Mouse (Mus musculus): Measurements from ENCODE around the gene Supt3. TPM values are rescaled to one million over a fixed set of nuclear protein-coding genes. Genes with fewer than 3 reads are reported as not detected.

The Supt3 gene
- polyA plus RNA-seq, 1 experiment from 2014 or later, result 26.1 TPM

GRCm38 (mm10) chr17:45029106-45029505, 252.2 kb downstream of the Supt3 start:
- no peaks in the 10 kb centered on the region for H3K27me3 ChIP-seq
- WGBS, result 93% methylated on average over 1 of the region's 1 CpGs
- H3K27ac ChIP-seq, result no peak overlapping the region
- H3K9ac ChIP-seq (replicated peaks), result no peak overlapping the region
- no peaks in the 10 kb centered on the region for H3K36me3 ChIP-seq
- no peak overlapping the region for H3K4me3 ChIP-seq (replicated peaks)
- no peak overlapping the region for H3K4me2 ChIP-seq
- no peak for ATAC-seq (ENCODE audit: insufficient number of reproducible peaks, insufficient read depth, low FRiP score, low TSS enrichment, low read depth)
- H3K9me3 ChIP-seq, result no peaks in the 10 kb centered on the region
- no peaks in the 10 kb centered on the region for H3K4me1 ChIP-seq (replicated peaks)

DNA sequence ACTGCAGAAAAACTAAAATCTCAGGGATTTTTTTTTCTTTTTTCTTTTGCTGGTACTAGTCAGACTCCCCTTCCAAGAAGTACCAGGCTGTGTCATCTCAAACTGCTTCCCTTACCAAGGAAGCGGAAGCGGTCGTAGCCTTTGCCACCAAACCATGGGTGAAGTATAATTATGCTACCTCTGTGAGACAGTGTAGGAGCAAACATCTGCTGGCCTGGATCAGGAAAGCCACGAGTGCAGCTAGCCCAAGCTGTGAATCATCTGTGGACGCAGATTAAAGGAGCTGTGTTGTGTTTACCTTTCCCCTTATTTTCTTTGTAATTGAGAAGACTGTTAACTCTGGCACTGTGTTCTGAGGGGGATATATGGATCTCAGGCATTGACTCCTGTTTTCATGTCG, 255.3 kb downstream of the Supt3 start:
- ATAC-seq (ENCODE audit: insufficient number of reproducible peaks, insufficient read depth, low FRiP score, low TSS enrichment, low read depth), result no peak
- Histone ChIP-seq H3K27me3 (no peaks in the 10 kb centered on the region), H3K9ac (replicated peaks) (no peak overlapping the region), H3K4me1 (replicated peaks) (0 out of 2 replicates have a peak, but pooled peaks cover 3% of the 10 kb centered on the region), H3K36me3 (no peaks in the 10 kb centered on the region), H3K4me2 (no peak overlapping the region), H3K27ac (no peak overlapping the region), H3K9me3 (no peaks in the 10 kb centered on the region), H3K4me3 (replicated peaks) (no peak overlapping the region)
- WGBS, result 68% methylated on average over 6 of the region's 6 CpGs

GRCm38 (mm10) chr17:45033617-45034016, 256.7 kb downstream of the Supt3 start:
- H3K4me2 ChIP-seq, result no peak overlapping the region
- 68% methylated on average over 7 of the region's 7 CpGs for WGBS
- H3K9ac ChIP-seq (replicated peaks), result no peak overlapping the region
- H3K9me3 ChIP-seq, result no peaks in the 10 kb centered on the region
- no peaks in the 10 kb centered on the region for H3K27me3 ChIP-seq
- H3K36me3 ChIP-seq, result no peaks in the 10 kb centered on the region
- no peak overlapping the region for H3K27ac ChIP-seq
- H3K4me1 ChIP-seq (replicated peaks), result 0 out of 2 replicates have a peak, but pooled peaks cover 3% of the 10 kb centered on the region
- no peak for ATAC-seq (ENCODE audit: insufficient number of reproducible peaks, insufficient read depth, low FRiP score, low TSS enrichment, low read depth)
- no peak overlapping the region for H3K4me3 ChIP-seq (replicated peaks)

- H3K27ac ChIP-seq, result no peak overlapping the region
- WGBS, result 81% methylated on average over 2 of the region's 2 CpGs
- H3K4me1 ChIP-seq (replicated peaks), result 0 out of 2 replicates have a peak, but pooled peaks cover 3% of the 10 kb centered on the region
- H3K4me2 ChIP-seq, result no peak overlapping the region
- no peak overlapping the region for H3K4me3 ChIP-seq (replicated peaks)
- no peak overlapping the region for H3K9ac ChIP-seq (replicated peaks)
- H3K9me3 ChIP-seq, result no peaks in the 10 kb centered on the region
- H3K27me3 ChIP-seq, result no peaks in the 10 kb centered on the region
- peaks cover 6% of the 10 kb centered on the region; the same call in 1 of the 2 replicates for H3K36me3 ChIP-seq
- no peak for ATAC-seq (ENCODE audit: insufficient number of reproducible peaks, insufficient read depth, low FRiP score, low TSS enrichment, low read depth)
Measured at GRCm38 (mm10) chr17:45041084-45041483, 264.1 kb downstream of the Supt3 start.

GRCm38 (mm10) chr17:45045804-45046203, 268.9 kb downstream of the Supt3 start:
- Histone ChIP-seq H3K27ac (no peak overlapping the region), H3K4me2 (no peak overlapping the region), H3K36me3 (peaks cover 6% of the 10 kb centered on the region; the same call in 1 of the 2 replicates), H3K4me3 (replicated peaks) (no peak overlapping the region), H3K27me3 (no peaks in the 10 kb centered on the region), H3K4me1 (replicated peaks) (0 out of 2 replicates have a peak, but pooled peaks cover 4% of the 10 kb centered on the region), H3K9me3 (no peaks in the 10 kb centered on the region), H3K9ac (replicated peaks) (no peak overlapping the region)
- ATAC-seq (ENCODE audit: insufficient number of reproducible peaks, insufficient read depth, low FRiP score, low TSS enrichment, low read depth), result no peak

DNA sequence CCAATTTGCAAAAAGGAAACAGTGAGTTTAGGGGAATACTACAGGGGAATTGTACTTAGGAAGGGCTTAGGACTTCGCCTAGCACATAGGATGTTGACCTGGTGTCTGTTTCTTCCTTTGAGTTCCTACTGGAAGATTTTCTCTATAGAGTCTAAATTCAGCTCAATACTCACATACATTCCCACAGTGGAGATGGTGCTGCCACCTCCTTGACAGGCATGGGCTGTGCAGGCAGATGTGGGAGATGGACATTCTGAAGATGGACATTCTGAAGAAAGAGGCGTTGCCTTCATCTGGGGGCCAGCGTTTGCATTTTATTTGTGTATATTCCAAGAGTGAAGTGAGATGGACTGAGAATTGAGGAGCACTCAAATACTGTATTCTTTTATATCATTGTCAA, 269.6 kb downstream of the Supt3 start:
- 87% methylated on average over 3 of the region's 3 CpGs for WGBS
- H3K9me3 ChIP-seq, result no peaks in the 10 kb centered on the region
- peaks cover 6% of the 10 kb centered on the region; the same call in 1 of the 2 replicates for H3K36me3 ChIP-seq
- ATAC-seq (ENCODE audit: insufficient number of reproducible peaks, insufficient read depth, low FRiP score, low TSS enrichment, low read depth), result no peak
- H3K4me2 ChIP-seq, result no peak overlapping the region
- no peaks in the 10 kb centered on the region for H3K27me3 ChIP-seq
- no peak overlapping the region for H3K27ac ChIP-seq
- no peak overlapping the region for H3K4me3 ChIP-seq (replicated peaks)
- 0 out of 2 replicates have a peak, but pooled peaks cover 4% of the 10 kb centered on the region for H3K4me1 ChIP-seq (replicated peaks)
- H3K9ac ChIP-seq (replicated peaks), result no peak overlapping the region

DNA sequence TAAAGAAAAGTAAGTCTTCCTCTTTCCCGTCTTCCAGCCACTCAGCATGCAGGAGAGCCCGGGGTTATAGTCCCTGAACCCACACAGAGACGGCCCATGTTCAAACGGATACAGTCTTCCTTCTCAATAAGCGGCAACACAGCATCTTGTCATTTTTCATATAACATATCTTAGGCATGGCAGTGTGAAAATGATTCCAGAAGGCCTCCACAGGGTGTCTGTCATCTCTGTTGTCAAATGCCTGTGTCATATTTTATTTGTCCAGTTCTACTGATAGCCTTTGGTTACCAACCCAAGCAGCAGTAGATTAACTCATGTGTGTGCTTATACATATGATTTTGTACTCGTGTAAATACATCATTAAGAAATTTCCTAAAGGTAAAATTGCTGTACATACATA, 270.3 kb downstream of the Supt3 start:
- H3K9me3 ChIP-seq, result no peaks in the 10 kb centered on the region
- ATAC-seq (ENCODE audit: insufficient number of reproducible peaks, insufficient read depth, low FRiP score, low TSS enrichment, low read depth), result no peak
- 0 out of 2 replicates have a peak, but pooled peaks cover 4% of the 10 kb centered on the region for H3K4me1 ChIP-seq (replicated peaks)
- H3K4me3 ChIP-seq (replicated peaks), result no peak overlapping the region
- no peak overlapping the region for H3K9ac ChIP-seq (replicated peaks)
- H3K4me2 ChIP-seq, result no peak overlapping the region
- H3K36me3 ChIP-seq, result peaks cover 6% of the 10 kb centered on the region; the same call in 1 of the 2 replicates
- 87% methylated on average over 6 of the region's 6 CpGs for WGBS
- no peaks in the 10 kb centered on the region for H3K27me3 ChIP-seq
- no peak overlapping the region for H3K27ac ChIP-seq

GRCm38 (mm10) chr17:45051971-45052370, 275.0 kb downstream of the Supt3 start:
- ATAC-seq (ENCODE audit: insufficient number of reproducible peaks, insufficient read depth, low FRiP score, low TSS enrichment, low read depth), result no peak
- Histone ChIP-seq H3K27me3 (no peaks in the 10 kb centered on the region), H3K4me1 (replicated peaks) (peaks cover 21% of the 10 kb centered on the region), H3K9me3 (no peaks in the 10 kb centered on the region), H3K36me3 (no peaks in the 10 kb centered on the region), H3K4me3 (replicated peaks) (no peak overlapping the region), H3K9ac (replicated peaks) (no peak overlapping the region), H3K4me2 (no peak overlapping the region), H3K27ac (no peak overlapping the region)
- WGBS, result 85% methylated on average over 3 of the region's 3 CpGs

- H3K36me3 ChIP-seq, result no peaks in the 10 kb centered on the region
- H3K4me3 ChIP-seq (replicated peaks), result no peak overlapping the region
- H3K9ac ChIP-seq (replicated peaks), result no peak overlapping the region
- H3K4me2 ChIP-seq, result no peak overlapping the region
- no peaks in the 10 kb centered on the region for H3K9me3 ChIP-seq
- H3K4me1 ChIP-seq (replicated peaks), result peaks cover 23% of the 10 kb centered on the region
- no peak overlapping the region for H3K27ac ChIP-seq
- no peak for ATAC-seq (ENCODE audit: insufficient number of reproducible peaks, insufficient read depth, low FRiP score, low TSS enrichment, low read depth)
- WGBS, result 85% methylated on average over 3 of the region's 3 CpGs
- H3K27me3 ChIP-seq, result no peaks in the 10 kb centered on the region
Measured at GRCm38 (mm10) chr17:45053371-45053770, 276.4 kb downstream of the Supt3 start.

DNA sequence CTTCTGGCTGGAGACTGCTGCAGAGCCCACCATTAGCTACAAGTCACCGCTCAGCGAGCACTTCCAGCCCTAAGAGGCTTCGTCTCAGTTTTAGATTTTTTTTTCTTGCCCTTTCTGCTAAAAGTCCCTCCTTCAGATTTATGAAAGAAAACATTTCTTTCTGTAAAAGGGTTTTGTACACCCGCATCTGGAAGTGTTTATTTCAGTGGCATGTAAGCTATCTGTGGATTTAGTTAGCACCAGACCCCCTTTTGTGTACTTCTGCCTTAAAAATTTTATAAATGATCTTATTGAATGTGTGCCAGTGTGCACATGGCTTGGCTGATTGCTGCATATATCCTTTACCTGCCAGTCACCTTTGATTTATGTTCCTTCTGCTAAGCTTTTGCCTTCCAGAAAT, 277.6 kb downstream of the Supt3 start:
- Histone ChIP-seq H3K27me3 (no peaks in the 10 kb centered on the region), H3K9me3 (no peaks in the 10 kb centered on the region), H3K4me3 (replicated peaks) (no peak overlapping the region), H3K4me2 (no peak overlapping the region), H3K27ac (peak overlapping the region; percentile 72), H3K9ac (replicated peaks) (no peak overlapping the region), H3K36me3 (no peaks in the 10 kb centered on the region), H3K4me1 (replicated peaks) (peaks cover 27% of the 10 kb centered on the region)
- no peak for ATAC-seq (ENCODE audit: insufficient number of reproducible peaks, insufficient read depth, low FRiP score, low TSS enrichment, low read depth)
- 37% methylated on average over 4 of the region's 4 CpGs for WGBS

DNA sequence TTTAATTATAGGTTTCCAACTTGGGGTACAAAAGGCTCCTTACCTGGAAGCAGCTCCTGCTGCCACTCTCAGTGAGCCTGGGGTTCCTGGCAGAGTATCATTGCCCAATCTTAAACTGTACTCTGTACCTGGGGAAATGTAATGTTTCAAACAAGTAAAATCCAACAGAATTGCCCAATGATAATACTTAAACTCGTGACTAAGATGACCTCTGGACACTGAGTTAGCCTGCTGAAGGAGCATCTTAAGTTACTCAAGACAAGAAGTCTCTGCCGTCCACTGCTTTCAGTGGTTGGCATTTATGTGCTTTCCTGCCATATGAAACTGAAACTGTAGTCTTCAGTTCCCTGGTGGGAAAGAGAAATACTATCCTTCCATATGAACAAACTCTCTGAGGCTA, 279.9 kb downstream of the Supt3 start:
- Histone ChIP-seq H3K27me3 (no peaks in the 10 kb centered on the region), H3K27ac (no peak overlapping the region), H3K4me1 (replicated peaks) (peaks cover 23% of the 10 kb centered on the region), H3K9ac (replicated peaks) (no peak overlapping the region), H3K36me3 (no peaks in the 10 kb centered on the region), H3K4me3 (replicated peaks) (no peak overlapping the region), H3K4me2 (no peak overlapping the region), H3K9me3 (no peaks in the 10 kb centered on the region)
- whole genome bisulfite sequencing, result 77% methylated on average over 2 of the region's 2 CpGs
- no peak for ATAC-seq (ENCODE audit: insufficient number of reproducible peaks, insufficient read depth, low FRiP score, low TSS enrichment, low read depth)

- no peak for ATAC-seq (ENCODE audit: insufficient number of reproducible peaks, insufficient read depth, low FRiP score, low TSS enrichment, low read depth)
Measured at GRCm38 (mm10) chr17:45057780-45058179, 280.8 kb downstream of the Supt3 start.

More at GRCm38 (mm10) chr17:45057780-45058179, 280.8 kb downstream of the Supt3 start:
- Histone ChIP-seq H3K9ac (replicated peaks) (no peak overlapping the region), H3K4me2 (no peak overlapping the region), H3K4me1 (replicated peaks) (peaks cover 23% of the 10 kb centered on the region), H3K9me3 (no peaks in the 10 kb centered on the region), H3K27me3 (no peaks in the 10 kb centered on the region), H3K4me3 (replicated peaks) (no peak overlapping the region), H3K36me3 (no peaks in the 10 kb centered on the region), H3K27ac (no peak overlapping the region)
- 88% methylated on average over 6 of the region's 6 CpGs for WGBS

Measured in limb, embryonic 12.5 days (tissue).